Mouse (Mus musculus) megakaryocyte, adult 5-6 weeks (primary cell): ENCODE measurements at regions not wholly inside any gene's neighbourhood (a gene's known extent, or its start where the extent isn't known, plus 50 kb on each side); places are given as distances from the start of the nearest gene placed in this dataset.
A peak's percentile ranks its signal among the peaks of the same experiment; 100 is the strongest.

Source experiments
- ATAC-seq: 2 replicates; pipeline ENCODE4 v1.8.0; 2016; ENCODE audit warnings: mild to moderate bottlenecking, inconsistent platforms; ENCODE audit not compliant: poor library complexity, severe bottlenecking

- ATAC-seq: no peak
Measured at GRCm38 (mm10) chr17:45966736-45967135, 65.4 kb downstream of the Vegfa start.

GRCm38 (mm10) chr17:45964031-45964430 lies 68.1 kb downstream of the Vegfa start:
- ATAC-seq: no peak

- ATAC-seq: no peak
Measured at GRCm38 (mm10) chr17:45963332-45963731, 68.8 kb downstream of the Vegfa start.

- no peak for ATAC-seq
Measured at GRCm38 (mm10) chr17:45961626-45962319, 70.4 kb downstream of the Vegfa start.

- peak; percentile 73 for ATAC-seq
Measured at GRCm38 (mm10) chr17:45958094-45958881, 73.9 kb downstream of the Vegfa start.

- no peak for ATAC-seq
Measured at GRCm38 (mm10) chr17:45955481-45955880, 76.7 kb downstream of the Vegfa start.

- no peak for ATAC-seq
Measured at GRCm38 (mm10) chr17:45954824-45955223, 77.3 kb downstream of the Vegfa start.

- ATAC-seq: peak; percentile 65
Measured at GRCm38 (mm10) chr17:45953523-45953922, 78.6 kb downstream of the Vegfa start.

GRCm38 (mm10) chr17:45950533-45951164 lies 81.5 kb downstream of the Vegfa start:
- no peak for ATAC-seq

GRCm38 (mm10) chr17:45949141-45949540 lies 83.0 kb downstream of the Vegfa start:
- ATAC-seq: no peak

GRCm38 (mm10) chr17:45948314-45948935 lies 83.7 kb downstream of the Vegfa start:
- ATAC-seq: no peak

- no peak for ATAC-seq
Measured at GRCm38 (mm10) chr17:45945005-45945404, 87.2 kb downstream of the Vegfa start.

- no peak for ATAC-seq
Measured at GRCm38 (mm10) chr17:45943244-45943643, 88.9 kb downstream of the Vegfa start.

- no peak for ATAC-seq
Measured at GRCm38 (mm10) chr17:45941890-45942375, 90.2 kb downstream of the Vegfa start.

GRCm38 (mm10) chr17:45940121-45940813 lies 91.9 kb downstream of the Vegfa start:
- no peak for ATAC-seq

- no peak for ATAC-seq
Measured at GRCm38 (mm10) chr17:45938284-45938683, 93.9 kb downstream of the Vegfa start.

- no peak for ATAC-seq
Measured at GRCm38 (mm10) chr17:45936577-45936976, 95.6 kb downstream of the Vegfa start.

- ATAC-seq: no peak
Measured at GRCm38 (mm10) chr17:45935291-45935690, 96.9 kb downstream of the Vegfa start.

GRCm38 (mm10) chr17:45934002-45934401 lies 98.2 kb downstream of the Vegfa start:
- ATAC-seq: no peak

- no peak for ATAC-seq
Measured at GRCm38 (mm10) chr17:45933034-45933433, 99.1 kb downstream of the Vegfa start.

GRCm38 (mm10) chr17:45932611-45933010 lies 99.6 kb downstream of the Vegfa start:
- ATAC-seq: no peak
